Mouse (Mus musculus) liver, postnatal 0 days (tissue): ENCODE measurements around the gene Ddhd1. TPM values are rescaled to one million over a fixed set of nuclear protein-coding genes. Genes with fewer than 3 reads are reported as not detected.
"Not testable (repeated sequence)": the region's sequence is repeated elsewhere in the genome, so short reads cannot be mapped to it uniquely, and the experiment has no call there.

Source experiments
- ATAC-seq: fragments of 200-750 bp; cut with Nextera tagmentation; 2 replicates; pipeline ENCODE4 v1.8.0; 2017; ENCODE audit warnings: mild to moderate bottlenecking, moderate library complexity
- DNase-seq: peaks from one replicate; pipeline ENCODE4 v3.0.0-alpha.2; 2016
- H3K27ac ChIP-seq: fragments of 300-500 bp; sonication (generic); 2 replicates; pipeline ENCODE4 v1.5.1; 2014; ENCODE audit warnings: antibody characterized with exemption, moderate library complexity, mild to moderate bottlenecking, low read depth
- H3K27me3 ChIP-seq: fragments of 300-500 bp; sonication (generic); 2 replicates; pipeline ENCODE4 v1.6.1; 2014; ENCODE audit warnings: low read length, control low read depth, mixed read lengths; ENCODE audit not compliant: insufficient read depth
- H3K36me3 ChIP-seq: fragments of 300-500 bp; sonication (generic); replicated peaks from 2 replicates; pipeline ENCODE4 v1.6.1; 2014; ENCODE audit warnings: mild to moderate bottlenecking, control low read depth, low read length, moderate library complexity, mixed read lengths; ENCODE audit not compliant: insufficient read depth
- H3K4me1 ChIP-seq: fragments of 300-500 bp; sonication (generic); 2 replicates; pipeline ENCODE4 v1.6.1; 2014; ENCODE audit warnings: antibody characterized with exemption, mild to moderate bottlenecking, control low read depth; ENCODE audit not compliant: insufficient read depth
- H3K4me2 ChIP-seq: fragments of 300-500 bp; sonication (generic); 2 replicates; pipeline ENCODE4 v1.6.1; 2014; ENCODE audit warnings: low read depth, mild to moderate bottlenecking, low read length, moderate library complexity, mixed read lengths
- H3K4me3 ChIP-seq: fragments of 300-500 bp; sonication (generic); 2 replicates; pipeline ENCODE4 v1.5.1; 2014; ENCODE audit warnings: low read depth, low read length
- H3K9ac ChIP-seq: fragments of 300-500 bp; sonication (generic); replicated peaks from 2 replicates; pipeline ENCODE4 v1.6.1; 2014; ENCODE audit warnings: mild to moderate bottlenecking, moderate library complexity
- H3K9me3 ChIP-seq: fragments of 300-500 bp; sonication (generic); 2 replicates; pipeline ENCODE4 v1.6.1; 2016; ENCODE audit warnings: mild to moderate bottlenecking, control low read depth, low read length, mixed read lengths
- CTCF ChIP-seq: sonication (generic); IDR thresholded peaks from 2 replicates; pipeline ENCODE4 v1.5.1; 2016; ENCODE audit warnings: antibody characterized with exemption, low read depth
- EP300 ChIP-seq: IDR thresholded peaks from 2 replicates; pipeline ENCODE4 v1.6.1; 2016; ENCODE audit warnings: antibody characterized with exemption, low read depth, mild to moderate bottlenecking
- WGBS: fragments of 180-500 bp; shearing (Covaris S2); extraction: QIAGEN DNeasy Blood & Tissue Kit; methylation state at CpG from one replicate; pipeline ENCODE4 v1.1.7; 2014; ENCODE audit not compliant: insufficient replicate concordance; 5-methylcytosine and 5-hydroxymethylcytosine counted together
- polyA plus RNA-seq: library from polyadenylated mRNA; unstranded; fragments of >200 nt; fragmentation: Nextera tagmentation; extraction: Ambion mirVana; gene quantifications from 2 replicates; pipeline ENCODE4 v1.2.1, GENCODE M21; 2015

Ddhd1 gene
- polyA plus RNA-seq, 1 experiment from 2014 or later = 3.7 TPM

GRCm38 (mm10) chr14:45593261-45593660, 64.7 kb downstream of the Ddhd1 start:
- Histone ChIP-seq H3K27me3 (no peaks in the 10 kb centered on the region), H3K9ac (no peak overlapping the region), H3K36me3 (peaks cover 32% of the 10 kb centered on the region), H3K27ac (no peak overlapping the region), H3K4me2 (no peak overlapping the region), H3K4me3 (no peak overlapping the region), H3K4me1 (no peaks in the 10 kb centered on the region), H3K9me3 (no peaks in the 10 kb centered on the region)
- DNase-seq = no peak
- ATAC-seq = no peak
- 89% methylated on average over 6 of the region's 6 CpGs for WGBS
- TF ChIP-seq EP300 (no peak), CTCF (no peak)

- ATAC-seq = no peak
Measured at GRCm38 (mm10) chr14:45588403-45588802, 69.5 kb downstream of the Ddhd1 start.

GRCm38 (mm10) chr14:45587536-45587935, 70.4 kb downstream of the Ddhd1 start:
- no peaks in the 10 kb centered on the region for H3K4me1 ChIP-seq
- no peaks in the 10 kb centered on the region for H3K9me3 ChIP-seq
- no peak overlapping the region for H3K4me2 ChIP-seq
- DNase-seq (no peak), ATAC-seq (no peak)
- TF ChIP-seq CTCF = no peak
- TF ChIP-seq EP300 = no peak
- no peak overlapping the region for H3K9ac ChIP-seq
- no peak overlapping the region for H3K4me3 ChIP-seq
- no peaks in the 10 kb centered on the region for H3K36me3 ChIP-seq
- 82% methylated on average over 6 of the region's 6 CpGs for WGBS
- no peaks in the 10 kb centered on the region for H3K27me3 ChIP-seq
- H3K27ac ChIP-seq = no peak overlapping the region

More at GRCm38 (mm10) chr14:45588403-45588802, 69.5 kb downstream of the Ddhd1 start:
- H3K27ac ChIP-seq = no peak overlapping the region
- no peaks in the 10 kb centered on the region for H3K4me1 ChIP-seq
- peaks cover 1% of the 10 kb centered on the region; the same call in 1 of the 2 replicates for H3K36me3 ChIP-seq
- no peak overlapping the region for H3K4me3 ChIP-seq
- TF ChIP-seq CTCF (no peak), EP300 (no peak)
- no peaks in the 10 kb centered on the region for H3K27me3 ChIP-seq
- 73% methylated on average over 7 of the region's 7 CpGs for WGBS
- DNase-seq = no peak
- H3K9me3 ChIP-seq = no peaks in the 10 kb centered on the region
- no peak overlapping the region for H3K9ac ChIP-seq
- H3K4me2 ChIP-seq = no peak overlapping the region

- no peak overlapping the region for H3K4me2 ChIP-seq
- ATAC-seq (no peak), DNase-seq (no peak)
- no peaks in the 10 kb centered on the region for H3K36me3 ChIP-seq
- H3K27ac ChIP-seq = no peak overlapping the region
- 45% methylated on average over 8 of the region's 8 CpGs for WGBS
- TF ChIP-seq CTCF = no peak
- TF ChIP-seq EP300 = no peak
- H3K27me3 ChIP-seq = no peaks in the 10 kb centered on the region
- no peak overlapping the region for H3K9ac ChIP-seq
- H3K4me1 ChIP-seq = no peaks in the 10 kb centered on the region
- H3K9me3 ChIP-seq = no peaks in the 10 kb centered on the region
- no peak overlapping the region for H3K4me3 ChIP-seq
Measured at GRCm38 (mm10) chr14:45583494-45584027, 74.4 kb downstream of the Ddhd1 start.

GRCm38 (mm10) chr14:45580923-45581827, 76.8 kb downstream of the Ddhd1 start:
- not testable (repeated sequence) for H3K9ac ChIP-seq, H3K4me1 ChIP-seq, H3K27ac ChIP-seq, H3K36me3 ChIP-seq, H3K9me3 ChIP-seq, H3K4me3 ChIP-seq, H3K4me2 ChIP-seq, DNase-seq, H3K27me3 ChIP-seq, ATAC-seq
- 86% methylated on average over 3 of the region's 3 CpGs for WGBS

GRCm38 (mm10) chr14:45566066-45566937, 91.6 kb downstream of the Ddhd1 start:
- ATAC-seq (peak; percentile 47), DNase-seq (peak; percentile 82)
- WGBS = 19% methylated on average over 32 of the region's 33 CpGs
- H3K9me3 ChIP-seq = no peaks in the 10 kb centered on the region
- H3K27me3 ChIP-seq = no peaks in the 10 kb centered on the region
- TF ChIP-seq CTCF (peak; percentile 89), EP300 (no peak)
- peak overlapping the region; percentile 40 for H3K4me3 ChIP-seq
- H3K4me2 ChIP-seq = peak overlapping the region; percentile 74
- peaks cover 8% of the 10 kb centered on the region; the same call in 1 of the 2 replicates for H3K4me1 ChIP-seq
- H3K9ac ChIP-seq = no peak overlapping the region; the same call in 1 of the 2 replicates
- no peak overlapping the region for H3K27ac ChIP-seq
- H3K36me3 ChIP-seq = no peaks in the 10 kb centered on the region
